Mouse (Mus musculus) spleen, adult 2 months (tissue): ENCODE measurements around the gene Fcgrt.

Experiments used
- CTCF ChIP-seq: fragments of 200-500 bp; IDR thresholded peaks from 2 replicates; pipeline ENCODE4 v1.5.1; 2011; ENCODE audit warnings: mild to moderate bottlenecking, inconsistent platforms; ENCODE audit not compliant: insufficient read depth, insufficient read length, insufficient replicate concordance; ENCODE audit errors: extremely low read depth
- POLR2A ChIP-seq: fragments of 200-500 bp; IDR thresholded peaks from 2 replicates; pipeline ENCODE4 v1.6.1; 2011; ENCODE audit warnings: low read depth, low read length, inconsistent platforms

DNA sequence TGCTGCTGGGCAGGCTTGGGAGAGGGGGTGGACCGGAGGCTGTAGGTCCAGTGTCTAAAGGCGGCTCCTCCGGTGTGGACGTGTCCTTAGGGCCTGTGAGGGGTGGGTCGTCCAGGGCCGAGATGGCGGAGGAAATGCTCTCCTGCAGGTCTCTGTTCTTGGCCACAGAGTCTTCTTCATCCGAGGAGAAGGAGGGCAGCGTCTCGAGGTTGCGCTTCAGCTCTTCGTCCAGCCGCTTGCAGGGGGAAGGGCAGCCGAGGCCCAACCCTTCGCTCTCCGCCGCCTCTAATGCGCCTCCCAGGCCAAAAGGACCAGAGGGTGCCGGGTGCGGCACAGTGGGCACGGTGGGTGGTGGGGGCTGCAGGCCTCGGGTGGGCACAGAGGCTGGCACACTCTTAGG, 57.9 kb downstream of the Fcgrt start:
- TF ChIP-seq CTCF, result no peak
- TF ChIP-seq POLR2A, result no peak
